Mouse (Mus musculus) testis, adult 2 months (tissue): Measurements from ENCODE around the gene Arntl2.

Experiments used
- CTCF ChIP-seq: fragments of 200-500 bp; IDR thresholded peaks from 2 replicates; pipeline ENCODE4 v1.5.1; 2012; ENCODE audit warnings: low read depth, mild to moderate bottlenecking, inconsistent platforms, low read length, moderate library complexity; ENCODE audit not compliant: control insufficient read depth, insufficient read depth, insufficient replicate concordance
- POLR2A ChIP-seq: fragments of 200-500 bp; IDR thresholded peaks from 2 replicates; pipeline ENCODE4 v1.6.1; 2012; ENCODE audit warnings: low read depth, mild to moderate bottlenecking, inconsistent platforms, low read length, moderate library complexity; ENCODE audit not compliant: control insufficient read depth

DNA sequence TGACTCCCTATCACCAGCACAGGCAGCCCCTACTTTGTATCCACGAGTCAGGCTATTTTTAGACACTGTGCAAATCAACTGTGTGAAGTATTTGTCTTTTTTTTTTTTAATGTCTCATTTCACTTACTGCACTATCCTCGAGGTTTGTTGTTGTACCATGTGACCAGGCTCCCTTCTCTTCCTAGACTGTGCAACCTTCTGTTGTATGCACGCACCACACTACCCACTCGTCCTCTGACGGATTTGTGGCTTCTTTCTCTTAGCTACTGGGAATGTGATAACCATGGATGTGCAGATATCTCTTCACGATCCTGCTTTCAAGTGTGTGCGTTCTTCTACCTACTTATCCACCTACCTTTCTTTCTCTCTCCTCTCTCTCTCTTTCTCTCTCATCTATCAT is 41.5 kb downstream of the Arntl2 start:
- TF ChIP-seq CTCF (no peak), POLR2A (no peak)
